Mouse (Mus musculus) erythroblast, embryonic 14.5 days (primary cell): ENCODE measurements around the gene Elmo2. TPM values are rescaled to one million over a fixed set of nuclear protein-coding genes. Genes with fewer than 3 reads are reported as not detected.

Experiments
- H3K27me3 ChIP-seq: 2 replicates; pipeline ENCODE4 v1.6.1; 2012; ENCODE audit warnings: inconsistent platforms; ENCODE audit not compliant: control insufficient read depth
- H3K36me3 ChIP-seq: 2 replicates; pipeline ENCODE4 v1.6.1; 2012; ENCODE audit warnings: mild to moderate bottlenecking, inconsistent platforms; ENCODE audit not compliant: control insufficient read depth
- H3K4me1 ChIP-seq: 2 replicates; pipeline ENCODE4 v1.6.1; 2012; ENCODE audit warnings: inconsistent platforms; ENCODE audit not compliant: control insufficient read depth
- H3K4me3 ChIP-seq: replicated peaks from 2 replicates; pipeline ENCODE3; 2012; ENCODE audit warnings: moderate library complexity, mild to moderate bottlenecking, inconsistent platforms
- H3K9me3 ChIP-seq: 2 replicates; pipeline ENCODE4 v1.6.1; 2012; ENCODE audit warnings: low read length, inconsistent platforms, mixed read lengths; ENCODE audit not compliant: control insufficient read depth
- GATA1 ChIP-seq: IDR thresholded peaks from 2 replicates; pipeline ENCODE4 v1.6.1; 2012; ENCODE audit warnings: low read length, inconsistent platforms, mixed read lengths
- TAL1 ChIP-seq: IDR thresholded peaks from 3 replicates; pipeline ENCODE4 v1.6.1; 2012; ENCODE audit warnings: low read length, inconsistent platforms, mixed read lengths
- polyA plus RNA-seq: library from polyadenylated mRNA; stranded (reverse); fragments of >175 nt; gene quantifications from 2 replicates; pipeline ENCODE4 v1.2.3, GENCODE M21; 2012

Elmo2 gene
- polyA plus RNA-seq, 1 experiment: 0.78 TPM

DNA sequence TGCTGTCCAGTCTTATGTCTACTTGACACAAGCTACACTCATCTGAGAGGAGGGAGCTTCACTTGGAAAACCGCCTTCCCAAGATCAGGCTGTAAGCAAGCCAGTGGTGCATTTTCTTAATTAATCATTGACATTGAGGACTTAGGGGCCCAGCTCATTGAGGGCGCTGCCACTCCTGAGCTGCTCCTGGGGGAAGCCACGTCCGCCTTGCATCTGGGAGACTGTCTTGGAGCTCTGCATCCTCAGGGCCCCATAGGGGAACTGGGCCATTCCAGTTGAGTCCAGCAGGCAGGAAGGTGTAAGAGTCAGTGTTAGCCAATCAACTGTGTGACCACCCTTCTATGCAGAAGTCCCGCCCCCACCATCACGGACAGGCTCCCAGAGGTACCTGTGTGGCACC is 18.5 kb downstream of the Elmo2 start:
- H3K27me3 ChIP-seq: no peaks in the 10 kb centered on the region
- no peak for TF ChIP-seq GATA1
- no peak for TF ChIP-seq TAL1
- no peak overlapping the region for H3K4me3 ChIP-seq
- H3K4me1 ChIP-seq: no peaks in the 10 kb centered on the region
- H3K36me3 ChIP-seq: peaks cover 51% of the 10 kb centered on the region
- H3K9me3 ChIP-seq: 0 out of 2 replicates have a peak, but pooled peaks cover 2% of the 10 kb centered on the region

- H3K36me3 ChIP-seq: peaks cover 51% of the 10 kb centered on the region
- TF ChIP-seq TAL1 (no peak), GATA1 (no peak)
Observed at GRCm38 (mm10) chr2:165305438-165305837, 20.8 kb downstream of the Elmo2 start.

DNA sequence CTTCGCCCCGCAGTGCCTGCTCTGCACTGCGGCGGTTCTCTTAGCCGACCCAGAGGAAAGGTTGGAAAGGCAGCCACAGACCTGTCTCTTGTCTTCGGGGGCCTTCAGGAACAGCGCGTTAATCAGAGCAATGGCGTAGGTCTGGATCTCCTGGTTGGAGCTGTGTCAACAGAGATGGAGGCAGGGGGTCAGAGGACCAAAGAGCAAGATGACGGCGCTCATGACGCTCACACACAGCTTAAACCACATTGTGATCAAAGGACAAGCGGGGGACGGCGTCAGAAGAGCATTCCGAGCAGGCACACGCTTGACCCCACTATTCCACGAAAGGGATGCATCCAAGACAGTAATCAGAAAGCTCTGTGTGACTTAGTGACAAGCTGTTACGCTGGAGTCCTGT is 21.5 kb downstream of the Elmo2 start:
- TF ChIP-seq GATA1 (no peak), TAL1 (no peak)
- H3K4me1 ChIP-seq: no peaks in the 10 kb centered on the region
- no peak overlapping the region for H3K4me3 ChIP-seq
- H3K9me3 ChIP-seq: 0 out of 2 replicates have a peak, but pooled peaks cover 2% of the 10 kb centered on the region
- no peaks in the 10 kb centered on the region for H3K27me3 ChIP-seq
- H3K36me3 ChIP-seq: peaks cover 44% of the 10 kb centered on the region

More at GRCm38 (mm10) chr2:165305438-165305837, 20.8 kb downstream of the Elmo2 start:
- H3K4me3 ChIP-seq: no peak overlapping the region
- no peaks in the 10 kb centered on the region for H3K4me1 ChIP-seq
- 0 out of 2 replicates have a peak, but pooled peaks cover 2% of the 10 kb centered on the region for H3K9me3 ChIP-seq
- no peaks in the 10 kb centered on the region for H3K27me3 ChIP-seq

- no peaks in the 10 kb centered on the region for H3K4me1 ChIP-seq
- no peaks in the 10 kb centered on the region for H3K27me3 ChIP-seq
- H3K9me3 ChIP-seq: 0 out of 2 replicates have a peak, but pooled peaks cover 2% of the 10 kb centered on the region
- H3K4me3 ChIP-seq: no peak overlapping the region
- TF ChIP-seq GATA1 (no peak), TAL1 (no peak)
- peaks cover 46% of the 10 kb centered on the region for H3K36me3 ChIP-seq
Observed at GRCm38 (mm10) chr2:165303354-165304012, 22.8 kb downstream of the Elmo2 start.

DNA sequence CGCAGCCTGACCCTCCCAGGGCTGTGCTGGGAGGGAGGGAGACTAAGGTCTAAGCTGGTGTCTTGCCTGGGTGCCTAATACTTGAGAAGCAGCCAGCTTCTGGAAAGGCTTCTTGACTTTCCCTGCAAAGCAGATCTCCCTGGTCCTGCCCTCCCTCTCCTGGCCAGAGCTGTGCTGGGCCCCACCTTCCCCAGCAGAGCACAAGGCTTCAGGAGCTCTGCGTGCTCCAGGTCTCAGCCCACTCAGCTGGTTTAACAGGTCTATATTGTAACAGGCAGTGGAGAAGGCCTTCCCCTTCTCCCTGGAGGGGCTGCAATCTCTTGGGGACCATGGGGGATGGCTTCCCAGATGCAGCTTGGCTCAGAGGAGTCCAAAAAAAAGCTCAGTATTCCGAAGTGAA is 24.9 kb downstream of the Elmo2 start:
- Histone ChIP-seq H3K27me3 (no peaks in the 10 kb centered on the region), H3K4me1 (no peaks in the 10 kb centered on the region), H3K9me3 (0 out of 2 replicates have a peak, but pooled peaks cover 2% of the 10 kb centered on the region), H3K4me3 (no peak overlapping the region), H3K36me3 (peaks cover 61% of the 10 kb centered on the region)
- TF ChIP-seq TAL1: no peak
- no peak for TF ChIP-seq GATA1

DNA sequence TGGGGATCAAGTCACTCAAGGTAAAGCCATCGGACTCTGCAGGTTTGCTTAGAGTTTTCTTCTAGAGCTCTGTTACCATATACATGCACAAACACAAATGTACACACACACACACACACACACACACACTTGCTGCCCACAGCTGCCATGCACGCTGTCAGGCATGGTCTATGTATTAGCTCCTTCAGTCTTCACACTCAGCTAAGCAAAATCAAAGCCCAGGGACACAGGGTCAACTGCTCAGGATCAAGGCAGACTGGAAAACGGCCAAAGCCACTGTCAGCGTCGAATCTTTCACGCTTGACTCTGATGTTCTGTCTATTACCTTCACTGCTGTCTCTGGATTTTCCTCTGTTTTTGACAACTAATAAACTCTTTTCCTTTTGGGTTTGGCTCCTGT is 25.4 kb downstream of the Elmo2 start:
- no peak for TF ChIP-seq GATA1
- no peak for TF ChIP-seq TAL1
- no peaks in the 10 kb centered on the region for H3K4me1 ChIP-seq
- no peaks in the 10 kb centered on the region for H3K27me3 ChIP-seq
- no peak overlapping the region for H3K4me3 ChIP-seq
- peaks cover 66% of the 10 kb centered on the region for H3K36me3 ChIP-seq
- H3K9me3 ChIP-seq: 0 out of 2 replicates have a peak, but pooled peaks cover 2% of the 10 kb centered on the region

- no peak for TF ChIP-seq TAL1
- TF ChIP-seq GATA1: no peak
- peaks cover 71% of the 10 kb centered on the region for H3K36me3 ChIP-seq
Observed at GRCm38 (mm10) chr2:165300424-165300823, 25.9 kb downstream of the Elmo2 start.

DNA sequence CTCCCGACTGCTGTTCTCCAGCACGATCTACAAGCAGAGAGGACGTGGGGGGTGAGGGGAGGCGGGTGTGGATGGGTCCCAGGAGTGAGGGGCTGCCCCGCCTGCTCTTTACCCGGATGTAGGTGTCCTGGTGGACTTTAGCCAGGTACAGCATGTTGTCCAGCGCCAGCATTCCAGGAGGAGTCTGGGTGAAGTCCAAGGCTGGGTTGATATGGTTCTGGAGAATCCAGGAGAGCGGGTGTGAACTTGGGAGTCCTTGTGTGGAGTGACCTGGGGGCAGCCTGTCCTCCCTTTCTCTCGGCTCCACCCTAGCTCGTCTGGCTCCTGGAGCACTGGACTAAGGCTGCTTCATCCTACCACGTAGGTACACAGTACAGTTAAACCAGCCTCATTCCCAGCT is 28.9 kb downstream of the Elmo2 start:
- H3K9me3 ChIP-seq: no peaks in the 10 kb centered on the region
- TF ChIP-seq GATA1 (no peak), TAL1 (no peak)
- H3K4me1 ChIP-seq: no peaks in the 10 kb centered on the region
- H3K4me3 ChIP-seq: no peak overlapping the region
- H3K36me3 ChIP-seq: peaks cover 78% of the 10 kb centered on the region
- H3K27me3 ChIP-seq: no peaks in the 10 kb centered on the region

More at GRCm38 (mm10) chr2:165300424-165300823, 25.9 kb downstream of the Elmo2 start:
- Histone ChIP-seq H3K4me3 (no peak overlapping the region), H3K4me1 (no peaks in the 10 kb centered on the region), H3K27me3 (no peaks in the 10 kb centered on the region), H3K9me3 (0 out of 2 replicates have a peak, but pooled peaks cover 2% of the 10 kb centered on the region)

- TF ChIP-seq GATA1 (no peak), TAL1 (no peak)
- Histone ChIP-seq H3K4me3 (no peak overlapping the region), H3K4me1 (no peaks in the 10 kb centered on the region), H3K27me3 (no peaks in the 10 kb centered on the region), H3K36me3 (peaks cover 80% of the 10 kb centered on the region), H3K9me3 (no peaks in the 10 kb centered on the region)
Observed at GRCm38 (mm10) chr2:165296571-165296970, 29.7 kb downstream of the Elmo2 start.
